Mouse (Mus musculus) heart, adult 10 weeks (tissue): ENCODE data around the gene A930004D18Rik. TPM values are rescaled to one million over a fixed set of nuclear protein-coding genes. Genes with fewer than 3 reads are reported as not detected.

ENCODE experiments used
- polyA plus RNA-seq: library from polyadenylated mRNA; stranded (reverse); fragments of 350-450 nt; fragmentation: Illumina TruSeq; extraction: RNeasy Lipid Tissue Mini Kit (QIAGEN cat#74804); gene quantifications from one replicate; pipeline ENCODE4 v1.2.3, GENCODE M21; 2014; ENCODE audit warnings: low read depth, low replicate concordance

Gene A930004D18Rik
- 3.5 TPM for polyA plus RNA-seq

DNA sequence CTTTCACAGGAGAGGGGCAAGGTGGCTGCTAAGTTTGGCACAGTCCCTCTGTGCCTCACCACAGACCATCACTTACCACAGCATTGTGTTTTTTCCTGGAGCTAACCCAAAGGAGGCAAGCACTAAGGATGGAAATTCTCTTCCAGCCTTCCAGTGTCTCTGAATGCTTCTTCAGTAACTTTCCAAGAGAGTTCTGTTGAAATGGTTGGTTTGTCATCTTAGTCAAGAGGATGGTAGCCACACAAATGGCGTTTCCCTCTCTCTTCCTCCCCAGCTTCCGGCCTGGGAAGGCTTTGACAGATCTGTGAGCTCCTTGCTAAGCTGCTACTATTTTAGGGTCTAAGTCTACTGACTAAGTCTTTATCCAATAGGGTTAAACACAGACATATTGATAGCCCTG lies at the start of gene A930004D18Rik:
Gene A930004D18Rik (minus strand): TSS at position 247 of the 400 bp plus-strand sequence.

DNA sequence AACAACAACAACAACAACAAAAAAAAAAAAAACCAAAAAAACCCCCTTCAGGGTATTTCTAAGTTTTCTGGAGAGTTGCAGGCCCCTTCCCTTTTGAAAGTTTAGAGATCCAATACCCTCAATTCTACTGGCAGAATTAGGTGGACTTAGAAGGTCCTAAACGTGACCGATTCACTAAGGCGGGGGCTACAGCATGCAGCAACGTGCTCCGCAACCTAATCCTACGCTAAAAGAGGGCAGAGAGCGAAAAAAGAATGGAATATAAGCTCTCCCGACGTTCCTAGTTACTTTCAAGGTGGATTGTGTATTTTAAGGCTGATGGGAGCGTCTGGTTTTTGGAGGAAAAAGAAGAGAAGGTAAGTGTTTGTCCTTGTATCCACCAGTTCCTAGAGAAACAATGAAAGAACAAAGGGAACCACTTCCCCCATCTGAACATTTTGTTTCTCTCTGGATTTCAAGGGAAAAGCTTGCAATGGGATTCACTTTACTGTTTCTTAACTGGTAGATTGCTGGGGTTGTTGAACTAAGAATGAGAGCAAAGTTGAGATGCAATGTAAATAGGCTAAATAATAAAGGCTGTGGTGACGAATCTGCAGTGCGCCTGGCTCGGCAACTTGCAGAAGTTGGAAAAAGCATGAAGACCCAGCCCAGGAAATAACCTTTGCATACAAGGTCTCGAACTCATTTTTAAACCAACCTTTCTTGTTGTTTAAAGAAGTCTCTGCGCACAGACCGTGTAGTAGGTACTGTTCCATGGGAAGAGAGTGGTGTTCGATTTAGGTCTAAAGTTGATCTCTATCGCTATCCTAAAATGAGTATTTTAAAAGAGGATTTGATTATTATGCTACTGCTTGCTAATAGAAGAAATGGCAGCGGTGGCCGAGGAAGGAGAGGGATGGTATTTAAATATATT lies 17.7 kb upstream of the A930004D18Rik start, which contains the start of gene Mllt10:
Gene Mllt10 (plus strand): TSS at position 222 of the 913 bp plus-strand sequence.

DNA sequence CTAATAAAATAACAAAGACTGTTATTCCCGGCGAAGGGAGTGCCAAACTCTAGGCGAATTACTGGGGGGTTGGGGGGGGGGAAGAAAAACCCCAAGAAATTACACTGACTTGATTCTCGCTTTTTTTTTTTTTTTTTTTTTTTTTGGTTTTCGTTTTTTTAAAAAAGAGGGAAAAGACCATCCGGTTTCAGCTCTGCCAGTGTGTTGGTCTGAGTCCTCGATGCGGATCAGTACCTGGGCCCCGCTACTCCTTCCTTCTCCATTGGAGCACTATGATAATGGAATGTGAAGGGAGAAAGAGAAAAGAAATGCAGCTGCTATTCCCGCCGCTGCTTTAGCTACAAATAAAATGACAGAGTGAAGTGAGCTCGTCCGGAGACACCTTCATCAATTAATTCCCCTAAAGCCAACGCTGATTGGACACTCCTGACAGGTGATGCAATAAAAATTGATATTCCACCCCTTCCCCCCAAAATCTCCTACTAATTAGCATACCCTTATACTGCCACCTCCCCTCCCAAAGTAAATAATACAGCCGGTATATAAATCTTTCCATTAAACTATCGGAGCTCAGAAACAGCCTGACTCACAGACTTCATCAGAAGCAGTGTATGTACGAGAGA lies 11.0 kb upstream of the A930004D18Rik start, which contains the start of gene Skida1:
Gene Skida1 (minus strand): TSS at position 599 of the 623 bp plus-strand sequence.

DNA sequence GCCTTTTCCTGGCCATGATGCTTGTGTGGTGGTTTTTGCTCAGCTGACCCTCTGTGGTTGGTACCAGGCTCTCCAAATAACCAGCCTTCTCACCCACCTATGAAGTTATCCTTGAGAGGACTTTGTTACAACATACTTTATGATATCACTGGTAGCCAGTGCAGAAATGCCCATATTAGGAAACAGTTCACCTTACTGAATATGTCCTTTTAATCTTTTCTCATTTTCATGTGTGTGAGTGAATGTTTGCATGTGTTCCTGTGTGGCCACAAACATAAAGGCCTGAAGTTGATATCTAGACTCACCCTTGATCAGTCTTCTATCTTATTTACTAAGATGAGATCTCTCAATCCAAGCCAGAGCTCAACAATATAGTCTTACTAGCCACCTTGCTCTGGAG lies 40.7 kb downstream of the A930004D18Rik start, which contains the start of gene H2al2a:
Gene H2al2a (minus strand): TSS at position 101 of the 400 bp plus-strand sequence.

Other genes with a start within 250 kb of the A930004D18Rik start
- not detected for gene H2al2a, start 40.8 kb downstream of the A930004D18Rik start, polyA plus RNA-seq
- gene Skida1, start 11.3 kb upstream of the A930004D18Rik start, polyA plus RNA-seq: 1.8 TPM
- 16.8 TPM for gene Mllt10, start 17.5 kb upstream of the A930004D18Rik start, polyA plus RNA-seq